Mouse (Mus musculus): ENCODE data around the gene Pcyt2. TPM values are rescaled to one million over a fixed set of nuclear protein-coding genes. Genes with fewer than 3 reads are reported as not detected.

Pcyt2 gene
- polyA plus RNA-seq, 1 experiment from 2014 or later, result 167 TPM

Small RNAs within 50 kb of the gene (microRNA-seq; reads per million reads assigned to microRNA genes)
- 2.0 reads per million for gene Mir6936

Other genes starting within 250 kb of the Pcyt2 start
- 72.1 and 74.1 TPM in 2 replicates for gene Faap100, start 239.2 kb downstream of the Pcyt2 start, polyA plus RNA-seq (2015; fragmentation: Nextera tagmentation; extraction: Ambion mirVana)
- gene Nploc4, start 180.2 kb downstream of the Pcyt2 start, polyA plus RNA-seq (2015; fragmentation: Nextera tagmentation; extraction: Ambion mirVana), result 34.8 and 35.2 TPM in 2 replicates
- gene Tspan10, start 175.3 kb downstream of the Pcyt2 start, polyA plus RNA-seq (2015; fragmentation: Nextera tagmentation; extraction: Ambion mirVana), result not detected in 2 replicates
- gene Pde6g, start 164.4 kb downstream of the Pcyt2 start, polyA plus RNA-seq (2015; fragmentation: Nextera tagmentation; extraction: Ambion mirVana), result 0.18 TPM in 1 of 2 replicates, not detected in the other
- gene Oxld1, start 159.9 kb downstream of the Pcyt2 start, polyA plus RNA-seq (2015; fragmentation: Nextera tagmentation; extraction: Ambion mirVana), result 11.1 and 12.0 TPM in 2 replicates
- 25.2 and 29.9 TPM in 2 replicates for gene Ccdc137, start 159.8 kb downstream of the Pcyt2 start, polyA plus RNA-seq (2015; fragmentation: Nextera tagmentation; extraction: Ambion mirVana)
- gene Arl16, start 150.3 kb downstream of the Pcyt2 start, polyA plus RNA-seq (2015; fragmentation: Nextera tagmentation; extraction: Ambion mirVana), result 49.1 and 50.8 TPM in 2 replicates
- 111 and 113 TPM in 2 replicates for gene Mrpl12, start 133.3 kb downstream of the Pcyt2 start, polyA plus RNA-seq (2015; fragmentation: Nextera tagmentation; extraction: Ambion mirVana)
- gene Slc25a10, start 126.1 kb downstream of the Pcyt2 start, polyA plus RNA-seq (2015; fragmentation: Nextera tagmentation; extraction: Ambion mirVana), result 27.0 and 32.9 TPM in 2 replicates
- 0.09 TPM in 2 replicates for gene Gcgr, start 87.2 kb downstream of the Pcyt2 start, polyA plus RNA-seq (2015; fragmentation: Nextera tagmentation; extraction: Ambion mirVana)
- 242 and 245 TPM in 2 replicates for gene Mcrip1, start 68.2 kb downstream of the Pcyt2 start, polyA plus RNA-seq (2015; fragmentation: Nextera tagmentation; extraction: Ambion mirVana)
- 0.23 TPM in 1 of 2 replicates, not detected in the other for gene Ppp1r27, start 66.8 kb downstream of the Pcyt2 start, polyA plus RNA-seq (2015; fragmentation: Nextera tagmentation; extraction: Ambion mirVana)
- 234 and 239 TPM in 2 replicates for gene P4hb, start 44.7 kb downstream of the Pcyt2 start, polyA plus RNA-seq (2015; fragmentation: Nextera tagmentation; extraction: Ambion mirVana)
- gene Arhgdia, start 36.3 kb downstream of the Pcyt2 start, polyA plus RNA-seq (2015; fragmentation: Nextera tagmentation; extraction: Ambion mirVana), result 464 TPM in 2 replicates
- gene Alyref, start 19.6 kb downstream of the Pcyt2 start, polyA plus RNA-seq (2015; fragmentation: Nextera tagmentation; extraction: Ambion mirVana), result 372 and 388 TPM in 2 replicates
- 199 and 205 TPM in 2 replicates for gene Anapc11, start 19.5 kb downstream of the Pcyt2 start, polyA plus RNA-seq (2015; fragmentation: Nextera tagmentation; extraction: Ambion mirVana)
- gene Npb, start 9.5 kb downstream of the Pcyt2 start, polyA plus RNA-seq (2015; fragmentation: Nextera tagmentation; extraction: Ambion mirVana), result 0.51 and 0.65 TPM in 2 replicates
- gene Sirt7, start 7.3 kb upstream of the Pcyt2 start, polyA plus RNA-seq (2015; fragmentation: Nextera tagmentation; extraction: Ambion mirVana), result 51.4 and 53.1 TPM in 2 replicates
- gene Mafg, start 15.7 kb upstream of the Pcyt2 start, polyA plus RNA-seq (2015; fragmentation: Nextera tagmentation; extraction: Ambion mirVana), result 42.1 and 44.1 TPM in 2 replicates
- gene Pycr1, start 25.8 kb upstream of the Pcyt2 start, polyA plus RNA-seq (2015; fragmentation: Nextera tagmentation; extraction: Ambion mirVana), result 30.9 and 35.3 TPM in 2 replicates
- gene Myadml2, start 30.2 kb upstream of the Pcyt2 start, polyA plus RNA-seq (2015; fragmentation: Nextera tagmentation; extraction: Ambion mirVana), result 0.47 TPM in 1 of 2 replicates, not detected in the other
- gene Notum, start 43.2 kb upstream of the Pcyt2 start, polyA plus RNA-seq (2015; fragmentation: Nextera tagmentation; extraction: Ambion mirVana), result 0.46 and 1.1 TPM in 2 replicates
- gene Aspscr1, start 55.0 kb upstream of the Pcyt2 start, polyA plus RNA-seq (2015; fragmentation: Nextera tagmentation; extraction: Ambion mirVana), result 144 and 154 TPM in 2 replicates
- 97.9 and 103 TPM in 2 replicates for gene Cenpx, start 95.8 kb upstream of the Pcyt2 start, polyA plus RNA-seq (2015; fragmentation: Nextera tagmentation; extraction: Ambion mirVana)
- gene Lrrc45, start 96.0 kb upstream of the Pcyt2 start, polyA plus RNA-seq (2015; fragmentation: Nextera tagmentation; extraction: Ambion mirVana), result 94.1 and 94.8 TPM in 2 replicates
- 245 and 251 TPM in 2 replicates for gene Rac3, start 103.5 kb upstream of the Pcyt2 start, polyA plus RNA-seq (2015; fragmentation: Nextera tagmentation; extraction: Ambion mirVana)
- 9.0 and 9.3 TPM in 2 replicates for gene Dcxr, start 109.3 kb upstream of the Pcyt2 start, polyA plus RNA-seq (2015; fragmentation: Nextera tagmentation; extraction: Ambion mirVana)
- 0.64 and 0.69 TPM in 2 replicates for gene Cbr2, start 114.2 kb upstream of the Pcyt2 start, polyA plus RNA-seq (2015; fragmentation: Nextera tagmentation; extraction: Ambion mirVana)
- 1.8 and 2.4 TPM in 2 replicates for gene Hmga1b, start 144.9 kb upstream of the Pcyt2 start, polyA plus RNA-seq (2015; fragmentation: Nextera tagmentation; extraction: Ambion mirVana)
- 88.5 and 94.5 TPM in 2 replicates for gene Rfng, start 166.3 kb upstream of the Pcyt2 start, polyA plus RNA-seq (2015; fragmentation: Nextera tagmentation; extraction: Ambion mirVana)
- 276 and 287 TPM in 2 replicates for gene Gps1, start 166.3 kb upstream of the Pcyt2 start, polyA plus RNA-seq (2015; fragmentation: Nextera tagmentation; extraction: Ambion mirVana)
- gene Dus1l, start 178.5 kb upstream of the Pcyt2 start, polyA plus RNA-seq (2015; fragmentation: Nextera tagmentation; extraction: Ambion mirVana), result 50.0 and 50.1 TPM in 2 replicates
- gene Fasn, start 206.6 kb upstream of the Pcyt2 start, polyA plus RNA-seq (2015; fragmentation: Nextera tagmentation; extraction: Ambion mirVana), result 78.3 and 80.6 TPM in 2 replicates

All from forebrain, embryonic 15.5 days (tissue).